Mouse (Mus musculus) midbrain, embryonic 12.5 days (tissue): ENCODE results near the gene Gtf3c6. TPM values are rescaled to one million over a fixed set of nuclear protein-coding genes. Genes with fewer than 3 reads are reported as not detected.
A peak's percentile ranks its signal among the peaks of the same experiment; 100 is the strongest.
"Not testable (repeated sequence)": the region's sequence is repeated elsewhere in the genome, so short reads cannot be mapped to it uniquely, and the experiment has no call there.

Experiments used
- ATAC-seq: fragments of 200-750 bp; cut with Nextera tagmentation; 2 replicates; pipeline ENCODE4 v1.8.0; 2017; ENCODE audit warnings: low read depth, moderate TSS enrichment, moderate library complexity; ENCODE audit not compliant: low FRiP score
- H3K27ac ChIP-seq: fragments of 300-500 bp; sonication (generic); replicated peaks from 2 replicates; pipeline ENCODE4 v1.5.1; 2016; ENCODE audit warnings: mild to moderate bottlenecking
- H3K27me3 ChIP-seq: fragments of 300-500 bp; sonication (generic); 2 replicates; pipeline ENCODE4 v1.6.1; 2016; ENCODE audit warnings: mild to moderate bottlenecking
- H3K36me3 ChIP-seq: fragments of 300-500 bp; sonication (generic); 2 replicates; pipeline ENCODE4 v1.6.1; 2016
- H3K4me1 ChIP-seq: fragments of 300-500 bp; sonication (generic); 2 replicates; pipeline ENCODE4 v1.6.1; 2016
- H3K4me2 ChIP-seq: fragments of 300-500 bp; sonication (generic); replicated peaks from 2 replicates; pipeline ENCODE4 v1.6.1; 2016; ENCODE audit warnings: mild to moderate bottlenecking, moderate library complexity
- H3K4me3 ChIP-seq: fragments of 300-500 bp; sonication (generic); 2 replicates; pipeline ENCODE4 v1.5.1; 2016; ENCODE audit warnings: mild to moderate bottlenecking
- H3K9ac ChIP-seq: fragments of 300-500 bp; sonication (generic); replicated peaks from 2 replicates; pipeline ENCODE4 v1.6.1; 2016; ENCODE audit warnings: mild to moderate bottlenecking, moderate library complexity
- H3K9me3 ChIP-seq: fragments of 300-500 bp; sonication (generic); 2 replicates; pipeline ENCODE4 v1.6.1; 2016; ENCODE audit warnings: mild to moderate bottlenecking
- WGBS: fragments of 180-500 bp; shearing (Covaris S2); methylation state at CpG from one replicate; pipeline ENCODE4 v1.1.7; 2016; 5-methylcytosine and 5-hydroxymethylcytosine counted together
- polyA plus RNA-seq: library from polyadenylated mRNA; unstranded; fragments of >200 nt; fragmentation: Nextera tagmentation; extraction: Ambion mirVana; gene quantifications from 2 replicates; pipeline ENCODE4 v1.2.1, GENCODE M21; 2016

The Gtf3c6 gene
- polyA plus RNA-seq = 123 and 127 TPM in 2 replicates

- H3K4me2 ChIP-seq = peak within 1 kb of the TSS; percentile 68
- H3K27ac ChIP-seq = peak within 1 kb of the TSS; percentile 93
- WGBS = under 1% methylated on average over 41 of the region's 43 CpGs
- peaks cover 20% of the 10 kb centered on the region for H3K36me3 ChIP-seq
- peak within 1 kb of the TSS; percentile 85 for H3K9ac ChIP-seq
- ATAC-seq = peak; percentile 68
- no peaks in the 10 kb centered on the region for H3K9me3 ChIP-seq
- peak within 1 kb of the TSS; percentile 76 for H3K4me3 ChIP-seq
- no peaks in the 10 kb centered on the region for H3K27me3 ChIP-seq
- peaks cover 10% of the 10 kb centered on the region for H3K4me1 ChIP-seq
Observed at GRCm38 (mm10) chr10:40257414-40258255, at the start of gene Gtf3c6. Gene Gtf3c6, minus strand, starts transcription at chr10:40258108.

- H3K27me3 ChIP-seq = no peaks in the 10 kb centered on the region
- H3K9me3 ChIP-seq = no peaks in the 10 kb centered on the region; the same call in 1 of the 2 replicates
- no peak for ATAC-seq
- H3K36me3 ChIP-seq = no peaks in the 10 kb centered on the region
- no peak overlapping the region for H3K27ac ChIP-seq
- WGBS = 97% methylated on average over 1 of the region's 1 CpGs
- no peak overlapping the region for H3K4me2 ChIP-seq
- H3K9ac ChIP-seq = no peak overlapping the region
- no peak overlapping the region for H3K4me3 ChIP-seq
- H3K4me1 ChIP-seq = no peaks in the 10 kb centered on the region
Observed at GRCm38 (mm10) chr10:40305989-40306388, 48.1 kb upstream of the Gtf3c6 start.

DNA sequence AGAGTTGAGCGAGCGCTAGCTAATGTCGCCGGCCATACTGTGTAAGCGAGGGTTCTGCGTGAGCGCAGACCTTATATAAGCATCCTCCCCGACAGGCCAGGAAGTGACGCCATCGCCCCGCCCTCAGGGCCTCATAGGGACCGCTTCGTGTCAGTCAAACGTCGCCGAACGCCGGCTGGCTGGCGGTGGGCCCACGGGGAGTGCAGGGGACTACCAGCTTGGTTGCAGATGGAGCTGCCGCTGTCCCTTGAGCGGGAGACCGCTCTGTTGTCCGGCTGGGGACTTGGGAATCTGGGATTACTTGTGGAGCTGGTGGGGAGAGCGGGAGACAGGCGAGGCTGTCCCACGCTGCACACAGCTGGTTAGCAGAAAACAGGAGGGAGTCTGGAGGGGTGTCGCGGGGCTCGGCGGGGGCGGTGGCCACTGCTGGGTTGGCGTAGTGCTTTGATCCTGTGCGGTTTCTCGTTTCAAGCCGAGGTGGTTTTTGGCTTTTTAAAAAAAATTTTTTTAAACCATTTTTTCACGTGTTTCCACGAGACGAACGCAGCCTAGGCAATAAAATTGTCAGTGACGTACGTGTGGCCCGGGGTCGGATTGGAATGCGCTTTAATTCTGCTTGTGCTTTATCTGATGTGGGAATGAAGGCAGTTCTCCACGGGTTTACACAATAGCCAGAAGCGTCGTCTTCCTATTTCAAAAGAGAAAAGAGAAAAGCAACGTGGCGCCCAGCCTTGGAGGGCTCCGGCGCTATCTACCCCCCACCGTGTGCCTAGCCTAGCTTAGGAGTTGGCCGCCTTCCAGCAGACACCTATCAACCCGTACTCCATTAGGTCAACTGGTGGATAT lies 44.5 kb upstream of the Gtf3c6 start, which contains the start of gene Amd1:
Gene Amd1, minus strand, starts transcription at position 47 of the 846 bp plus-strand sequence.
- ATAC-seq = peak; percentile 97
- Histone ChIP-seq H3K9ac (peak within 1 kb of the TSS; percentile 99), H3K9me3 (no peaks in the 10 kb centered on the region; the same call in 1 of the 2 replicates), H3K4me3 (peak within 1 kb of the TSS; percentile 100), H3K4me2 (peak within 1 kb of the TSS; percentile 69), H3K27ac (peak within 1 kb of the TSS; percentile 99), H3K4me1 (peaks cover 18% of the 10 kb centered on the region), H3K36me3 (no peaks in the 10 kb centered on the region), H3K27me3 (no peaks in the 10 kb centered on the region)
- WGBS = under 1% methylated on average over 55 of the region's 55 CpGs

- H3K36me3 ChIP-seq, H3K27me3 ChIP-seq, H3K9me3 ChIP-seq: not testable (repeated sequence)
- H3K9ac ChIP-seq = peak overlapping the region; percentile 99
- peak overlapping the region; percentile 100 for H3K4me3 ChIP-seq
- peaks cover 18% of the 10 kb centered on the region for H3K4me1 ChIP-seq
- peak; percentile 36 for ATAC-seq
- under 1% methylated on average over 48 of the region's 91 CpGs for WGBS
- H3K4me2 ChIP-seq = peak overlapping the region; percentile 67
- H3K27ac ChIP-seq = peak overlapping the region; percentile 89
Observed at GRCm38 (mm10) chr10:40301181-40302075, 43.5 kb upstream of the Gtf3c6 start.

GRCm38 (mm10) chr10:40300648-40301171 lies 42.8 kb upstream of the Gtf3c6 start:
- H3K4me3 ChIP-seq = peak overlapping the region; percentile 100
- no peaks in the 10 kb centered on the region for H3K36me3 ChIP-seq
- H3K4me1 ChIP-seq = peaks cover 18% of the 10 kb centered on the region
- peak overlapping the region; percentile 67 for H3K4me2 ChIP-seq
- peak; percentile 78 for ATAC-seq
- peak overlapping the region; percentile 99 for H3K9ac ChIP-seq
- H3K9me3 ChIP-seq = no peaks in the 10 kb centered on the region
- H3K27ac ChIP-seq = peak overlapping the region; percentile 89
- H3K27me3 ChIP-seq = no peaks in the 10 kb centered on the region
- under 1% methylated on average over 36 of the region's 36 CpGs for WGBS

- ATAC-seq = no peak
- Histone ChIP-seq H3K4me2 (no peak overlapping the region), H3K4me3 (no peak overlapping the region), H3K27me3 (no peaks in the 10 kb centered on the region), H3K9ac (no peak overlapping the region), H3K27ac (no peak overlapping the region), H3K9me3 (no peaks in the 10 kb centered on the region), H3K36me3 (peaks cover 31% of the 10 kb centered on the region), H3K4me1 (peaks cover 2% of the 10 kb centered on the region; the same call in 1 of the 2 replicates)
- WGBS = 94% methylated on average over 6 of the region's 6 CpGs
Observed at GRCm38 (mm10) chr10:40292640-40293039, 34.7 kb upstream of the Gtf3c6 start.

- Histone ChIP-seq H3K4me1 (no peaks in the 10 kb centered on the region), H3K4me3 (no peak overlapping the region), H3K36me3 (peaks cover 45% of the 10 kb centered on the region), H3K27ac (no peak overlapping the region), H3K9me3 (no peaks in the 10 kb centered on the region), H3K4me2 (no peak overlapping the region), H3K9ac (no peak overlapping the region), H3K27me3 (no peaks in the 10 kb centered on the region)
- no peak for ATAC-seq
- 95% methylated on average over 1 of the region's 1 CpGs for WGBS
Observed at GRCm38 (mm10) chr10:40286767-40287166, 28.9 kb upstream of the Gtf3c6 start.

DNA sequence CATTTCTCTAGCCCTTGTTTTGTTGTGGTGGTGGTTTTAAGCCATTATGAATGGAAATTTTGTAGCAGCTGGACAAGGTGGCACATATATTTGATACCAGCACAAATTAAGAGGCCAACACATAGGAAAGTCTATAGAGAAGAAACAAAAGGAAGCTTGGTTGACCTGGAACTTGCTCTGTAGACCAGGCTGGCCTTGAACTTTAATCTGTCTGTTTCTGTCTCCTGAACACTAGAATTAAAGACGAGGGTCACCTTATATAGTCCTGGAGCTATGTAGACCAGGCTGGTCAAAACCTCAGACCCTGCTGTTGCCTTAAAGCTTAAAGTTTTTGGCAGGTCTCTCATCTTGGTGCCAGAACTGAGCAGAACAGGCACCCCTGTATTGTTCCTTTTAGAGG lies 27.7 kb upstream of the Gtf3c6 start:
- Histone ChIP-seq H3K4me3 (no peak overlapping the region), H3K36me3 (peaks cover 34% of the 10 kb centered on the region), H3K27ac (no peak overlapping the region), H3K27me3 (no peaks in the 10 kb centered on the region), H3K9me3 (no peaks in the 10 kb centered on the region), H3K9ac (no peak overlapping the region), H3K4me1 (no peaks in the 10 kb centered on the region), H3K4me2 (no peak overlapping the region)
- ATAC-seq = no peak
- WGBS = 72% methylated on average over 1 of the region's 1 CpGs

DNA sequence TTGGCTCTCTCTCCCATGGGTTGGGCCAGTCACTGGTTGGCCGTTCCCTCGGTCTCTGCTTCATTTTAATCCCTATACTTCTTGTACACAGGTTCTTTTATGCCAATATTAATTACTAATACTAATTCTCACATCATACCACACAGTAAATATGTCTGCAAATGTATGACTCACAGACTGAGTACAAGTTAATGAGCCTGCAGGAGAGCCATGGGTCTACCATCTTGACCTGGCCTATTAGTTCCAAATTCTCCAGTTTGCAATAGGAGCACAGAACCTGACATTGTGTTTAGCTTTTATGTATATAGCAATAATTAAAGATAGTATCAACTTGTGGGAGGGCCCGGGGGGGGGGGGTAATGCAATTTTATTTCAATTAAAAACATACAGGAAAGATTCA lies 27.1 kb upstream of the Gtf3c6 start:
- Histone ChIP-seq H3K9ac (no peak overlapping the region), H3K9me3 (no peaks in the 10 kb centered on the region), H3K4me3 (no peak overlapping the region), H3K4me2 (no peak overlapping the region), H3K4me1 (no peaks in the 10 kb centered on the region), H3K27me3 (no peaks in the 10 kb centered on the region), H3K27ac (no peak overlapping the region), H3K36me3 (peaks cover 32% of the 10 kb centered on the region)
- ATAC-seq = no peak
- WGBS = 84% methylated on average over 3 of the region's 3 CpGs

DNA sequence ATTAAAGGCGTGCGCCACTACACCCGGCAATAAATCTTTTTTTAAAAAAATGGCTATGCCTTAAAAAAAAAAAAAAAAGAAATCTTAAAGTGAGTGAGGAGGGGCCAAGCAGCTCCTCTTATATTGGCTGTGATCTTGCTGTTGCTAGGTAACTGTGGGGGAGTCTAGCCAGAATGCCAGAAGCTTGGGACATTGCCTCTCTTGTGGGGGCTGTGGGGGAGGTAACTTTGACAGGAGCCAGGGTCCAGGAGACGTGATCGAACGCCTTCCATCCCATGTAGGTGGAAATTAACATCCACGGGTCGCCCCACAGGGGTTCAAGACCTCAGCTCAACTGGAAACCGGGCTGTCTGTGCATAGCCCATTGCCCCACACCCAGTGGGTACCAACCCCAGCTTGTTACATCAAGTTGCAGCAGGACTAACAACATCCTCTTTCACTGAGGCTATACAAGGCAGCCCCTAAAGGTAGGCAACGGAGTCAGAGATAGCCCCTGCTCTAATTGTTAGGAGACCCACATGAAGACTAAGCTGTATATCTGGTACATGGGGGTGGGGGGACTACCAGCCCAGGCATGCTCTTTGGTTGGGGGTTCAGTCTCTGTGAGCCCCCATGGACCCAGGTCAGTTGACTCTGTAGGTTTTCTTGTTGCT lies 26.4 kb upstream of the Gtf3c6 start:
- WGBS = 81% methylated on average over 10 of the region's 10 CpGs
- Histone ChIP-seq H3K4me3 (no peak overlapping the region), H3K36me3 (peaks cover 27% of the 10 kb centered on the region), H3K4me1 (no peaks in the 10 kb centered on the region), H3K27ac (no peak overlapping the region), H3K9ac (no peak overlapping the region), H3K4me2 (no peak overlapping the region), H3K27me3 (no peaks in the 10 kb centered on the region), H3K9me3 (no peaks in the 10 kb centered on the region)
- no peak for ATAC-seq

DNA sequence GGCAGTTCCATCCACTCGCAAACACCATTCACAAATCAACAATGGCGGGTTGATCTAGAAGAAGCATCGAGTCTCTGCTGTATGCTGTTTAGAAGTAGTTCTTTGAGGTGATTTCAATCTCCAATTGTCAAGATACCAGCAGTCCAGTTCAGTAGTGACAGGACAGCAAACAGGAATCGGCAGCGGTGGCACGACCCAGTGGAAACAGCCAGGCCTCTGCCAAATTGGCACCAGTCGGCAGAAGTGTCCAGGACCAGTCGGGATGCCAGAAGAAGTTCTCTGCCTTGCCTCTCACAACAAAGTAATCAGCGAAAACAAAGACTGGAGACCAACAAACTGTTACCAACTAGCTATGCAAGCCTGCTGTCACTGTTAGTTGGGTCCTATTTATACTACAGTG lies 25.7 kb upstream of the Gtf3c6 start:
- Histone ChIP-seq H3K27ac (no peak overlapping the region), H3K4me3 (no peak overlapping the region), H3K36me3 (peaks cover 26% of the 10 kb centered on the region), H3K9ac (no peak overlapping the region), H3K4me1 (no peaks in the 10 kb centered on the region), H3K4me2 (no peak overlapping the region), H3K9me3 (no peaks in the 10 kb centered on the region), H3K27me3 (no peaks in the 10 kb centered on the region)
- WGBS = 95% methylated on average over 9 of the region's 9 CpGs
- ATAC-seq = no peak
